Mouse (Mus musculus): ENCODE results near the gene Timm50.

The Timm50 gene

DNA sequence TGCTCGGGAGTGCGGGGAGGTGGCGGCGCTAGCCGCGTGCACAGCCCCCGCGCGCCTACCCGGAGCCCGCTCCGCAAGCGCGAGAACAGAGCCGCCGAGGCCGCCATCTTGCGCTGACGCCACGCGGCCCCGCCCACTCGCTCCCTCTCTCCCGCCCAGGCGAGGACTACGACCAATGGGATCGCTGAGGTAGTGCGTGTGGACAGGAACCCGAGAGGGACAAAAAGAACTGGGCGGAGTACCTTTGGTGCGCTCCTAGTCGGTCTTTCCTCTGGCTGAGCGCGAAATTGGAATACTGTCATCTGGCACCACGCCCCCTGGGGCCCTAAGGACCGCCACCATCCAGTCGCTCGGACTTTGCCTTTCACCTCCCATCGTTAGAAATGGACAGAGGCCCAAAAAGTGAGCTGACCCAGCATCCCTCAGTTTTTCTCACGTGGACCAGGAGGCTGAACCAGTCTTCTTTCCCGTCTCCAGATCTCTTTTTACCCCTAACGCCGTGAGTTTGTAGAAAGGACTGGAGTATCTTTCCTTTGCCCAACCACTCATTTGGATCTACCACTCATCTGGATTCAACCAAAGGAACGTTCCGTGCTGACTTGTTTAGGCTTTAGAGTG is at the start of gene Timm50:
Gene Timm50, minus strand, starts transcription at position 147 of the 618 bp plus-strand sequence.
- DNase-seq: peak; percentile 99

DNA sequence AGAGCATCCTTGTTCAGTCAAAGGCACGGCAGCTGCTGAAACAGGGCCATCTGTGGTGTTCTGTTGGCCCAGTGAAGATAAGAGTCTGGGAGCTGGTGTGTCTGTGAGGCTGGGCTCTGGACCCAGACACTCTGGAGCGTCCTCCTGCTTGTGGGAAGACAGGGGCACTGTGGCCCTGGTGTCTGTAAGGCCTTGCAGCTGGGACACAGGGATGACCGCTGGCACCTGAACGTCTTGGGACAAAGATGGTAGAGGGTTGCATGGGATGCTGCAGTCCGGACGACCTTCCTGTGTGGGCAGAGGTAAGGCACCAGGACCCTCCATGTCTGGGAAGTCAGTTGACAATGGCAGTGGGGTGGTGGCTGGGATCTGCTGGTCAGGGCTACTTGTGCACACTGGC is 48.4 kb upstream of the Timm50 start:
- peak; percentile 2 for DNase-seq

DNA sequence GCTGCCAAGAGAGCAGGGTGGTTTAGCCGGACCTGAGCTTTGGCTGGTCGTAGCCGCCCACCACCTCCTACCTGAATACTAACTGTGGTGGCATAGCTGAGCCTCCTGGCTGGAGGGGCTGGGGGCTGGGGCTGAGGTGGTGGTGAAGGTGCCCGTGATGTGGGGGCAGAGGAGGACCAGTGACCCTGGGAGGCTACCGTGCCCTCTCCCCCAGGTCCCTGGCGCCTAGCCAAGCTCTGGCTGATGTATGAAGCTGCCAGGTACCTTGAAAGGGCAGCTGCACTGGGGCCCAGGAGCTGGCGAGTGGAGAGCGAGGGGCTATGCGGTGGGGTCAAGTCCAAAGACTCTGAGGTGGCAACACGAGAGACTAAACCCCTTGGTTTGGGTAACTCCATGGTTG is 48.0 kb upstream of the Timm50 start:
- no peak for DNase-seq

DNA sequence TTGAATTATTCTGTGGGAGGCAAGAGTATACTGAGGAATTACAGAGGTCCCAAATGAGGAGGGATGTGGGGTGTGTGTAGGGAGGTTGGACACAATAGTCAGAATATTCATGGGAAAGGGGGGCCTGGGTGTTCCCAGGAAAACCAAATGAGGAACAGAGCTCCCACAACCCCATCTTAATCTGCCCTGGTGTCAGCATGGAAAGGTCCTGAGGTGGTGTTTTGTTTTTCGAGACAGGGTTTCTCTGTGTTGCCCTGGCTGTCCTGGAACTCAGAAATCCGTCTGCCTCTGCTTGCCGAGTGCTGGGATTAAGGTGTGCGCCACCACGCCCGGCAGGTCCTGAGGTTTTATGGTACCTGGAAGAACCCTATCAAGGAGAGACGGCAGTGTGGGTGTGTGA is 46.6 kb upstream of the Timm50 start:
- no peak for DNase-seq

DNA sequence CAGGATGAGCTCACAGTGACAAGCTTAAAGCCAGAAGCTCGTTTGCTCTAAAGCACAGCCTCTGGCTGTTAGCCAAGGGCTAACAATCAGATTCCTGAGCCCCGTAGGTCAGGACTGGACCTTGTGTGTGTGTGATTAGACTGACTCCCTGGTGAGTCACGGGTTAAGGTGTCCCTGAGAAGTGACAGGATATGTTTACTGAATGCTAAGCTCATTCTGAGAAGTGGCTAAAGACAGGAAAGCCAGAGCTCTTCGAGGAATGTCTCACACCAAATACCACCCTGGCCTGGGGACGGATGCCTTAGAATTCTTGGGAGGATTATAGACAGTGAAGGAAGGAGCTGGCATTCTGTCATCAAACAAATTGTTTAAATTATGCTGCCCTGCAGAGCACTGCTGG is 46.1 kb upstream of the Timm50 start:
- DNase-seq: no peak

DNA sequence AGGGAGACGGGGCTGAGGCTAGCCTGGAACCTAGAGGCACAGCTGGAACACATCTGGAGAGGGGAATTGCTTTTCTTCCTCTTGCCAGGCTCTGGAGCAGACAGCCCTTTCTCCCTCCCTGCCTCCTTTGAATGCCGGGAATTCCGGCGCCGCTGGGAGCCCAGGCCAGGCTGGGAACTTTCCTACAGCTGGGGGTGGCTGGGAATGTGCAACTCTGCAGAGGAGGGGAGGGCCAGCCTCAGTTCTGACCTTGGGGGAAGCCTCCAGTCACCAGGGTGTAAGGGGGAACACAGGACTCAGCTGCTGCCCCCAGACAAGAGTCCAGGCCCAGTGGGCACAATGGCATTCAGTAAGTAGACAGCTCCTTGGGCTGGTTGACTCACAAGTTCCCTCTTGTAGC is 45.1 kb upstream of the Timm50 start:
- DNase-seq: no peak

DNA sequence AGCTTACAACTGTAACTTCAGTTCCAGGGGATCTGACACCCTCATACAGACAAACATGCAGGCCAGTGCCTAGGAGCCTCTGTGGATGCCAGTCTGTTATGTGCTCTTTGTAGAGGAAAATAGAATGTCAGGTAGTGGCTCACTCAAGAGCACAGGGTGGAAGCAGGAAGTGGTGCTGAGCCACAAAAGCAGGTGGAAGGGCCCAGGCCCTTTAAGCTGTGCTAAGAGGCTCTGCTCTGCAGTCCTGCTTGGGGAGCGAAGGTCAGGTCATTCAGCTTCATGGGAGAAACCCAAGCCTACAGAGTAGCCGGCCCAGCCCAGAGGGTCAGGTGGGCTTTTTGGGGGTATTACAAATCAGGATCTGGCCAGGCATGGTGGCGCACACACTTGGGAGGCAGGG is 43.3 kb upstream of the Timm50 start:
- DNase-seq: no peak

DNA sequence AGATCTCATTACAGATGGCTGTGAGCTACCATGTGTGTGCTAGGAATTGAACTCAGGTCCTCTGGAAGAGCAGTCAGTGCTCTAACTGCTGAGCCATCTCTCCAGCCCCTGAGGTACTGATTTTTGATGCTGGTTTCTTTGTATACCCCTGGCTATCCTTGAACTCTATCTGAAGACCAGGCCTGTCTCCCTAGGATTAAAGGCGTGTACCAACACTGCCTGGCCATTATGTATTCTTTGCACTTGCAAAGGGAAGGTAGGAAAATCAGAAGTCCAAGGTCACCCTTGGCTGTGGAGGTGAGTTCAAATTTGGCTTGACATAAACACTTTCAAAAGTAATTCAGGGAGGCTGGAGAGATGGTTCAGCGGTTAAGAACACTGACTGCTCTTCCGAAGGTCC is 42.7 kb upstream of the Timm50 start:
- DNase-seq: no peak

DNA sequence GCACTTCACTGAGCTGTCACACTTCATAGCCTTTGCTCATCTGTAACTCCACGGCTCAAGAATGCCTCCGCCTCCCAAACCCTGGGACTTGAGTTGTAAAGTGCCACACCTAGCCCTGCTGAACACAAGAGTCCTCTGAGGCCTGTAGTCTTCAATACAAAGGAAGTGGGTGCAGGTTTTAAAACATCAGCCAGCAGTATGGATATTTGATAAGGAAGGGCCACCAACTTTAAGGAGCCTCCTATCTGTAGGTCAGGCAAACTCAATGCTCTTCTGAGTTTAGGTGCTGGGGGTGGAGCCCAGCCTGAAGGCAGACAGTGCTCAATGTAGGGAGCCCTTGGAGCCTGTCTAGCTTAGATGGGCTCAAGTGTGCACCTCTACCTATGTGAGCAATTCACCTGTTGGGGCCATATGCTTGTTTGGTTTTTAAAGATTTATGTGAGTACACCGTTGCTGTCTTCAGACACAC is 42.3 kb upstream of the Timm50 start:
- DNase-seq: no peak

DNA sequence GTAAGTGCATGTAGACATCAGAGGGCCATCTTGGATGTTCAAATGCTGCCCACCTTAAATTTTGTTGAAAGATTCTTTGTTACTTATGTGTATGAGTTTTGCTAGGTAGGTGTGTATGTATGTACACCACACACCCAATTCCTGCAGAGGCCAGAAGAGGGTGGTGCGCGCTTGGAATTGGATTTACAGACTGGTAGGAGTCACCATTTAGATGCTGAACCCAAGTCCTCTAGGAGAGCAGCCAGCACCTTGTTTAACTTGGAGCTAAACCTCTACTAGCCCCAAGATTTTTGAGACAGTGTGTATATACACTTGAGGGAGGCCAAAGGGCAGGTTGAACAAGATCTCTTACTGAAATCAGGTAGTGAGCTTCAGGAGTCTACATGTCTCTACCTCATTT is 41.4 kb upstream of the Timm50 start:
- no peak for DNase-seq

DNA sequence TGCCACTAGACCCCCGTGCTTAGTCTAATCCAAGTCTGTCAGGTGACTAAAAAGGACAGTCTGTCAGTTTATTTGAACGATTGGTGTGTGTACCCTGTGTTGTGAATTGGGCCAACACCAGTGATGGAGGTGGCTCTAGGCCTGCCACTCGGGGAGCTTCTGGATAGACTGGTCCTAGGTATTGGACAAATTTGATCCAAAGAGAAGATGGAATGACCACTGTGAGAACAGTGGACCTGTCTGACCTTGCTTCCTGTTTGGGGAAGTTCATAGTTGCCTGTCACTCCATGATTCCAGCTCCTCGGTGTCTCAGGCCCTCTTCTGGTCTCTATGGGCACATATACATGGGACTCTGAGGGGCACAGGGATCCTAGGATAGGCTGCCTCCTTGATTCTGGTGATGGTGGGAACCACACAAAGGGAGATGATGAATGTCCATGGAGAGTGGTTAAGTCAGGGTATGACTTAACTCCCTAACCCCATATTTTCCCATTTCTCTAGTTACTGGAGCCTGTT is 39.9 kb upstream of the Timm50 start:
- DNase-seq: no peak

DNA sequence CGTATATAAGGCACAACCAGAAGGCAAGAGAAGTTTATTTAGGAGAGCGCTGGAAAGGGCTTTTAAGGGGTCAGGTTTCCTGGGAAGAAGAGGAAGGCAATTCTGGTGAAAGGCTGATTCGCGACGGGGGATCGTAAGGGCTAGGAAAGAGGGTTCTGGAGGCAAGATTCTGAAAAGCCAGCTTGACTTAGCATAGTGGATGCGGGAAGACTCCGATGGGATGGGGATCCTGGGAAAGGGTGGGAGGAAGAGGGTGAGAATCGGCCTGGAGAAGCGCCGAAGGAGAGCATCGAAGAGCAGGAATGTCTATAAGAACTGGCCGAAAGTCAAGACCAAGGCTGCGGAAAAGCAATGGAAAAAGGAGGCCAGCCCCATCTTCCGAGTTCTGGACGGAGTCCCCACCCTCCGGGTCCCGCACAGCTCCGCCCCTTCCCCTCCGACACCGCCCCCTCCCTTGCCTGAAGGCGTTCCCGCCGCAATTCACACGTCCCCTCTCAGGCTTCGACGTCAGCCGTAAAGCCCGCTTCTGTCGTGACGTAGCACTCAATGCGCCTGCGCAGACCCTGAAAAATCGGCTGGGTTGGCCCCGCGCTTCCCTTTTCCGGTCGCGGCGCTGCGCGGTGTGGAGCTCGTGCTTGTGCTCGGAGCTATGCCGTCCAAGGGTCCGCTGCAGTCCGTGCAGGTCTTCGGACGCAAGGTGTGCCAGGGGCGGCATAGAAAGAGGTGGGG is 38.4 kb upstream of the Timm50 start, which contains the start of gene Rps16:
Gene Rps16, plus strand, starts transcription at position 498 of the 729 bp plus-strand sequence.
- DNase-seq: peak; percentile 98

DNA sequence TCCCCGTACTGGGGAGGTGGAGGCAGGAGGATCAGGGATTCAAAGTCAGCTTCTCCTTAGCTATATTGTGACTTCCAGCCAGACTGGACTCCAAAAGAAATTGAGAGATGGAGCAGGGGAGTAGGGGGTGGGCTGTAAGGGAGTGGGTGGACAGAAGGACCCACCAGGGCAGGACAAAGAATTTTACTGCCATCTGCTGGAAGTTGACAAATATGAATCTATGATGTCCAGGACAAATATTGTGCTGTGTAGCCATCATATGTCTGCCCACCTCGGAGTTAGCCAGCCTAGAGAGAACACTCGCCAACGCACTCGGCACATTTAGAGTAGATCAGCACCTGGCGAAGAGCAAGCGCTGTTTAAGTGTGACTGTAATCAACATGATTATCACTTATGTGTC is 36.7 kb upstream of the Timm50 start:
- no peak for DNase-seq

DNA sequence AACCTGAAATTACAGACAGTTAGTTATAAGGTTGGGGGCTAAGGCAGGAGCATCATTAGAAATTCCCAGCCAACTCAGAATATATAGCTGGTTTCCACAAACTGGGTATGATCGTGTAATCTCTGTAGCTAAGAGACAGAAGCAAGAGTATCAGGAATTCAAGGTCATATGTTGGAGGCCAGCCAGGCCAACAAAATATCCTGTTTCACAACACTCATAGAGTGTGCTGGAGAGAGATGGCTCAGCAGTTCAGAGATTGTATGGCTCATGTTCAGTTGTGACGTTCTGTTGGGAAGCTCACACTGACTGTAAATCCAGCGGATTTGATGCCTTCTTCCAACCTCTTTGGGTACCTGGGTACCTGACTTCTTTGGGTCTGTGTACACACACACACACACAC is 35.9 kb upstream of the Timm50 start:
- DNase-seq: no peak

DNA sequence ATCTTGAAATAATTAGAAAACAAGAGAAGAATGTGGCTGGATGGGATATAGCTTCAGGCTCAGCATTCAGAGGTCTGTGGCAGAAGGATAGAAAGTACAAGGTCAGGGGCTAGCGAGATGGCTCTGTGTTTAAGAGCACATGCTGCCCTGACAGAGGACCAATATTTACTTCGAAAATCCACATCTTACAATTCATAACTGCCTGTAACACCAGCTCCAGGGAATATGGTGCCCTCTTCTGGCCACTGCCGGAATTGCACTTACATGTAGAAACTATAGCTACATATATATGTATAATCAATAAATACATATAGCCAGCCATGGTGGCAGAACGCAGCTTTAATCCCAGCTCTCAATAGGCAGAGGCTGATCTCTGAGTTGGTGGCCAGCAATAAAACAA is 32.8 kb upstream of the Timm50 start:
- no peak for DNase-seq

DNA sequence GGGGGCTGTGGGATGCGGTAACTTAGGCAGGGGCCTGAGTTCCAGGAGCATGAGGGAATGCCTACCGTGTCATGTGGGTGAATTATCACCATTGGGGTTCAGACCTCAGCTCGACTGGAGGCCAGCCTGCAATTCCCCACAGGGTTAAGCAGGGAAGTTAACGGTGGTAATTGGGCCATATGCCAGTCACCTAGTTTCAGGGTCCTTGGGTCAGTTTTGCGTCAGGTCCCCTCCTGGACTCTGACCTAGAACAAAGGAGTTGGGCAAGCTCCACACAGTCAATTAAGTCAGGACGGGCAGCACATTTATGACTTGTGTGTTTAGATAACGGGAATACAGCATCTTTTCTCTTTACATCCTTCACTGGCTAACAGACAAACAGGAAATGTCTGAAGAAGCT is 29.5 kb upstream of the Timm50 start:
- DNase-seq: no peak

DNA sequence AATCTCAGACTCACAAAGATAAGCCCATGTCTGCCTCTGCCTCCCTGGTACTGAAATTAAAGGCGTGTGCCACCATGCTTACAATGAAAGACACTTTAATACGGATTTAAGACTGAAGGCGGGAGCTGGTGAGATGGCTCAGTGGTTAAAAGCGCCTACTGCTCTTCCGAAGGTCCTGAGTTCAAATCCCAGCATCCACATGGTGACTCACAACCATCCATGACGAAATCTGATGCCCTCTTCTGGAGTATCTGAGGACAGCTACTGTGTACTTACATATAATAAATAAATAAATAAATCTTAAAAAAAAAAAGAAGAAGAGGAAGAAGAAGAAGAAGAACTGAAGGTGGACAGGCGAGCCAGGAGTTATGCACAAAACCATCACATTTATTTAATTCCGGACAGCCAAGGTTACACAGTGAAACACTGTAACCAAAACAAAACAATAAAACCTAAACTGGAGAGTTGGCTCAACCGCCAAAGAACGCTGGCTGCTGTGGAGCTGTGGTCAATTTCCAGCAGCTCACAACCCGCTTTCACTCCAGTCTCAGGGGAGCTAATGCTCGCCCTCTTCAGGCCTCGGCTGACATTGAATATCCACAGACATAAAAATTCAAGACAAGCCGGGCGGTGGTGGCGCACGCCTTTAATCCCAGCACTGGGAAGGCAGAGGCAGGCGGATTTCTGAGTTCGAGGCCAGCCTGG is 27.5 kb upstream of the Timm50 start:
- DNase-seq: no peak

DNA sequence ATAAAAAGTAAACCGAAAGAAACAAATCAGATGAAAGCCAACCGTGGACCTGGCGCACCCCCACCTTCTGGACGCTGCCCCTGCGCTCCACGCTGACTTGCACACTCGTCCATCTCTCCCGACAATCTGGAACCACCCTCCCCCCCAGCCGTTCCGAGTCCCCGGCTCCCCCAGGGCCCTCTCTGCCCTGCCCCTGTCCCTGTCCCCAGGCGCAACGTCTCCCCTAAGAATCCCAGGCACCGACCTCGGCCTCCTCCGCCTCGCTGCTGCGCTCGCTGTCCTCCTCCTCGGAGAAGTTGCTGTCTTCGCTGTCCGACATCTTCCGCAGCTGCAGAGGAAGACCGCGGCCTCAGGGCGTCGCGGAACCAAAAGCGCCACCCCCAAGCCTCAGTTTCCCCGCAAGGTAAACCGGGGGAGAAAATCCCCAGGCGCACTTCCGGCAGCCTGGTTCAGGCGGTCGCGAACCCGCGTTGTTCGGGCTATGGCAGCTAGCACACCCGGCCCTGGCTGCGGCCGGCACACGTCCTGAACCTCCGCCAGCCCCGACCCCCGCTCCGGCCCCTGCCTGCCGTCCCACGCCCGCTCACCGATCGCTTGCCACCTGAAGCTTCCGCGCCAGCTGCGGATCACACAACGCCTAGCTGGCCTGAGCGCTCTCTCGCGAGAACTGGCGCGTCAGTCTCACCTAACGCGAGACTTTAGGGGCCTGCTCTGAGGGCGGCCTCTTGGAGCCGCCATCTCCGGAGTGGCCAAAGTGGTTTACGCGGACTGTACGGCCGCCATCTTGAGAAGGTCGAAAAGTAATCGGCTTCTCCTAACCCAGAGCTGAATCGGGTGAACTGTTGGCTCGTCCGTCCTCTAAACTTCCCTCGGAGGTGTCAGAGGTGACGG is 26.5 kb upstream of the Timm50 start, which contains the start of gene Supt5:
Gene Supt5, minus strand, starts transcription at position 639 of the 891 bp plus-strand sequence.
- DNase-seq: peak; percentile 96

DNA sequence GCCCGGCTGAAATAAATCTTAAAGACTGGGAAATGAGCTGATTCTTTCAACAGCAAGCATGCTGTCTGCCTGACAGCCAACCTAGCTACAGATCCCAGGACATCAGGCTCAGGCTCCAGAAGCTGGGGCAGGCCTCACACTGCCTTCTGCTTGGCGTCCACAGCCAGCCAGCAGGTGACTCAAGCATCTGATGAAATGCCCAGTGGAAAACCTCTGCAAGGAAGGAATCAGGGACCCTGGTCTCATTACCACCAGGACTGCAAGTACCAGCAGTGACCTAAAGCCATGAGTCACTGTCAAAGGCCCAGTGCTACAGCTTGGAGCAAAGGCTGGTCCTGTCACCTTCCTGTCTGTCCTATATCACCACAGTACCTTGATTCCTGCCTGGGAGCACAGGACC is 23.6 kb upstream of the Timm50 start:
- DNase-seq: no peak

DNA sequence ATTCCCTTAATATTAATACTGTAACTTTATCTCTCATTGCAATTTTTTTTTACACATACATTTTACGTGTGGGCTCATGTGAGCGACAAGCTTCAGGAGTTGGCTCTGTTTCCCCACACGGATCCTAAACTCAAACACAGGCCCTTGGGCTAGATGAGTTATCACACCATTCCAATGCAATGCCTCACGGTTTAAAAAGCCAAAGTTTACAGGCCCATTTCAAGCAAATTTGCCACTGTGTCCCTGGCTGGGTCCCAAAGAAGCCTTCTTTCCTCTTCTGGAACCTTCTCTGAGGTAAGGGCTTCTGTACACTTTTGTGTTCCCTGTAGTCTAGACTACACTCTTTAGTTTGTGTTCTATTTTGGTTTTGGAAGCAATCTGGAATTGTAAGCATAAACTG is 22.7 kb upstream of the Timm50 start:
- DNase-seq: no peak

DNA sequence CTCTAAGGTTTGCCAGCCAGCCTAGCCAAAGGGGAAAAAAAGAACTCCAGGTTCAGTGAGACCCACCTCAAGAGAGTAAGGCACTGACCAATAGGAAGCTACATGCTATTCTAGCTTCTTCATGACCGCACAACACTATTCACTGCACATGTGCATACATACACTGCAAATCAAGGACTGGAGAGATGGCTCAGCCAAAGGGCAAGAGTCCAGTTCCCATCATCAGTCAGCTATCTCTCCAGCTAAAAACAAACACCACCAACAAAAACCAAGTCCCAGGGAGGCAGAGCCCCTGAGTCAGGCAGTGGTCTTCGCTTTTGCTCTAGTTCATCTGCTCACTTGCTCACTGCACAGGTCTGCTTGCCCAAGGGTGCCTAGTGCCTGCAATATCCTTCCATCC is 16.4 kb upstream of the Timm50 start:
- DNase-seq: no peak

DNA sequence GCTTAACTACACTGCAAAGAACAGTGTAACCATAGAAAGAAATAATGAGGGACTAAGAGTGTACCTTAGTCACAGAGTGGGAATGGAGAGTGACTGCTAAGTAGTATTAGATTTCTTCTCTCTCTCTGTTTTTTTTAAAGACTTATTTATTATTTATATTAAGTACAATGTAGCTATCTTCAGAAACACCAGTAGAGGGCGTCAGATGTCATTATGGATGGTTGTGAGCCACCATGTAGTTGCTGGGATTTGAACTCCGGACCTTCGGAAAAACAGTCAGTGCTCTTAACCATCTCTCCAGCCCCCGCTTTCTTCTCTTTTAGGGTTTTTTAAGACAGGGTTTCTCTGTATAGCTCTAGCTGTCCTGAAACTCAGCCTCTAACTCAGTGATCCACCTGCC is 14.6 kb upstream of the Timm50 start:
- no peak for DNase-seq

DNA sequence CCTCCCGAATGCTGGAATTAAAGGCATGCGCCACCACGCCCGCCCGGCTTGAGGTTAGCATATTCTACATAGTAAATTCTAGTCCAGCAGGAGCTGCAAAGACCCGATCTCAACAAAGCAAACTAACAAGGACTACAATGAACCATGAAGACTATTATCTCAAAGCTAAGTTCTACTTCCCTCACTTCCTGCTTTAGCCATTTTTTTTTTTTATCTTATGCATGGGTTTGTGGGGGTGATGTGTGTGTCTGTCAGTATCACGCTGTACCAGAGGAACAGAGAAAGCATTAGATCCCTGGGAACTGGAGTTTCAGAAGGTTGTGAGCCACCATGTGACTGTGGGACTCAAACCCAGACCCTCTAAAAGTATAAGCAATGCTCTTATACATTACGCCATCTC is 13.4 kb upstream of the Timm50 start:
- no peak for DNase-seq
